Mouse (Mus musculus) liver, adult 2 months (tissue): ENCODE measurements around the gene Ate1.

ENCODE experiments used
- CTCF ChIP-seq: fragments of 200-500 bp; IDR thresholded peaks from 2 replicates; pipeline ENCODE4 v1.5.1; 2011; ENCODE audit warnings: low read depth, low read length, control low read depth
- POLR2A ChIP-seq: fragments of 200-500 bp; IDR thresholded peaks from 2 replicates; pipeline ENCODE4 v1.6.1; 2011; ENCODE audit warnings: low read length, control low read depth; ENCODE audit not compliant: insufficient read depth; ENCODE audit errors: extremely low read depth

DNA sequence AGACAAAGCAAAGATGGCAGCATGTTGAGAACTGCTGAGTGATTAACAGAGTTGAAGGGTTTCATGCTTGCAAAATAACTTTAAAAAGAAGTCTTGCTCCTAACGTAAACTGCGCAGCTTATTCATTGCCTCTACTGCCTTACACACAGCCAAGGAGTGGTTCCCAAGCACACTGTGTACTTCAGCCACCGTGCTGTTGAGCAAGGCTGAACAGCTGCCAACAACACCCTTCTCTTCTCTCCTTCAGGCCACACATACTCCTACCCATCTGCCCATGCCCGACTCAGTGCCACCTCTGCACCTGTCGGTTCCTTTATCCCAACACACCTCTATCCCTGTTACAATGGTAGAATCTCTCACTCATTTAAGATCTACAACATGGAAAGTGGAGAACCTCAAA is 17.2 kb downstream of the Ate1 start:
- no peak for TF ChIP-seq POLR2A
- no peak for TF ChIP-seq CTCF
